Mouse (Mus musculus) heart, postnatal 0 days (tissue): Measurements from ENCODE around the gene Kyat1.

ENCODE experiments used
- CTCF ChIP-seq: IDR thresholded peaks from 2 replicates; pipeline ENCODE4 v1.5.1; 2016; ENCODE audit warnings: antibody characterized with exemption, control low read depth, low read depth
- EP300 ChIP-seq: IDR thresholded peaks from 2 replicates; pipeline ENCODE4 v1.6.1; 2016; ENCODE audit warnings: antibody characterized with exemption, low read depth

GRCm38 (mm10) chr2:30253809-30254208 lies 48.2 kb upstream of the Kyat1 start:
- no peak for TF ChIP-seq CTCF
- TF ChIP-seq EP300, result no peak
